Mouse (Mus musculus) myocyte (in vitro differentiated cells): ENCODE results near the gene Rpl23.

Experiments
- E2F4 ChIP-seq: IDR thresholded peaks from one replicate; pipeline ENCODE4 v1.6.1; 2011; ENCODE audit warnings: mild to moderate bottlenecking, control low read depth, moderate library complexity; ENCODE audit not compliant: insufficient read depth
- MYOG ChIP-seq, 3 experiments: IDR thresholded peaks; one replicate each; pipeline ENCODE4 v1.6.1; 2011; ENCODE audit warnings: control low read depth in 2 of 3, low read depth in 2 of 3, mild to moderate bottlenecking in 2 of 3; ENCODE audit not compliant: insufficient read length in 2 of 3, control insufficient read depth in 1 of 3, insufficient read depth in 1 of 3
- POLR2A ChIP-seq: IDR thresholded peaks from one replicate; pipeline ENCODE4 v1.6.1; 2011; ENCODE audit warnings: low read depth, mild to moderate bottlenecking, control low read depth, moderate library complexity; ENCODE audit not compliant: insufficient read length

DNA sequence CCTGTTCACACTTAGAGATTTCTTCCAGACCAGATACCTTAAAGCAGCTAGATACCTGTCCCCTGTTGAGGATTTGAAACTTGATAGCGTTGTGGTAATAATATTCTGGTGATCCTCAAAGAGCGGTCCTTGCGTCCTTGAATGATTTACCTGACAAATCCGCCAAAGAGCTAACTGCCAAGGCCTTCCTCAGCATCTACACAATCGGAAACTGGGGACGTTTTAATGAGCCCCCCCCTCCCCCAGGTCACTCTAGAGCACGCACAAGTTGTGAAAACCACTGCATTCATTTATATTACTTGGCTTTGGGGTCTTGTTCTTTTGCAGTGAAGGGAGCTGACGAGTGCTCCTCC, 15.8 kb upstream of the Rpl23 start:
- no peak for TF ChIP-seq POLR2A
- TF ChIP-seq MYOG (IDR thresholded peaks at IDR 0.05; ENCODE audit: control insufficient read depth in 1 of 3, insufficient read depth in 1 of 3, insufficient read length in 2 of 3, low read depth in 2 of 3) = no peak
- TF ChIP-seq E2F4 = no peak
